19 mouse cellular contexts compared by ENCODE assay signal in genomic region chr4:118054615-118055014, GRCm38 (mm10).
A peak's percentile ranks its signal among the peaks of the same experiment; 100 is the strongest.
DNase-seq lines count a peak whose midpoint lies in the region; ATAC-seq and TF ChIP-seq lines count a peak whose summit lies in the region.
"Had no signal": no experiment of that assay in that cellular context is flagged by ENCODE, and none has a peak within 500 bp of the region (broad histone marks: within the 10 kb centered on the region; RNA-seq: fewer than 3 reads in every experiment).

No protein-coding gene starts in this region.

- peaks cover 12% of the 10 kb centered on the region for H3K4me1 ChIP-seq in lung, embryonic 14.5 days (ENCODE audit: insufficient read depth)
- peaks cover 63% of the 10 kb centered on the region for H3K4me1 ChIP-seq in limb, embryonic 10.5 days
- H3K4me1 ChIP-seq in stomach, embryonic 16.5 days (ENCODE audit: control insufficient read depth, insufficient read depth, low read length), result peaks cover 41% of the 10 kb centered on the region
- no peaks in the 10 kb centered on the region for H3K4me1 ChIP-seq in forebrain, embryonic 11.5 days (replicated peaks; ENCODE audit: control insufficient read depth, insufficient read depth, low read length)
- H3K4me1 ChIP-seq in hindbrain, embryonic 11.5 days (replicated peaks; ENCODE audit: control insufficient read depth, insufficient read depth, low read length), result peaks cover 2% of the 10 kb centered on the region; the same call in 1 of the 2 replicates

- H3K4me3 ChIP-seq in lung, embryonic 14.5 days (ENCODE audit: low read depth, low read length), result no peak overlapping the region
- H3K4me3 ChIP-seq in limb, embryonic 10.5 days, result no peak overlapping the region
- 0 out of 2 replicates have a peak overlapping the region, but pooled peaks have one; percentile 5 for H3K4me3 ChIP-seq in stomach, embryonic 16.5 days (replicated peaks; ENCODE audit: low read length)
- H3K4me3 ChIP-seq in forebrain, embryonic 11.5 days (ENCODE audit: low read depth, low read length), result no peak overlapping the region
- H3K4me3 ChIP-seq in hindbrain, embryonic 11.5 days (ENCODE audit: low read depth, low read length), result no peak overlapping the region
- H3K4me3 ChIP-seq: forebrain, embryonic 12.5 days had no signal

- TF ChIP-seq CTCF in lung, embryonic 14.5 days (IDR thresholded peaks at IDR 0.05; ENCODE audit: low read depth), result no peak

- 0 out of 2 replicates have a peak, but pooled peaks cover 5% of the 10 kb centered on the region for H3K36me3 ChIP-seq in lung, embryonic 14.5 days (ENCODE audit: insufficient read depth)
- 0 out of 2 replicates have a peak, but pooled peaks cover 6% of the 10 kb centered on the region for H3K36me3 ChIP-seq in limb, embryonic 10.5 days
- no peaks in the 10 kb centered on the region for H3K36me3 ChIP-seq in stomach, embryonic 16.5 days (ENCODE audit: control insufficient read depth, insufficient read depth, low read length)
- no peaks in the 10 kb centered on the region for H3K36me3 ChIP-seq in forebrain, embryonic 11.5 days (ENCODE audit: control insufficient read depth, insufficient read depth, low read length)
- no peaks in the 10 kb centered on the region for H3K36me3 ChIP-seq in hindbrain, embryonic 11.5 days (ENCODE audit: control insufficient read depth, insufficient read depth, low read length)
- H3K36me3 ChIP-seq: forebrain, embryonic 12.5 days had no signal

- H3K9ac ChIP-seq in lung, embryonic 14.5 days, result no peak overlapping the region
- peak overlapping the region; percentile 50 for H3K9ac ChIP-seq in stomach, embryonic 16.5 days (ENCODE audit: low read length)
- no peak overlapping the region for H3K9ac ChIP-seq in forebrain, embryonic 11.5 days (ENCODE audit: low read length)
- H3K9ac ChIP-seq in hindbrain, embryonic 11.5 days (ENCODE audit: low read depth, low read length), result no peak overlapping the region
- H3K9ac ChIP-seq: forebrain, embryonic 12.5 days; liver, embryonic 14.5 days had no signal

- no peak overlapping the region for H3K4me2 ChIP-seq in lung, embryonic 14.5 days
- H3K4me2 ChIP-seq in stomach, embryonic 16.5 days (ENCODE audit: low read depth, low read length), result peak overlapping the region; percentile 27; the same call in 1 of the 2 replicates
- no peak overlapping the region for H3K4me2 ChIP-seq in forebrain, embryonic 11.5 days (ENCODE audit: low read depth, low read length, severe bottlenecking)
- no peak overlapping the region for H3K4me2 ChIP-seq in hindbrain, embryonic 11.5 days (replicated peaks; ENCODE audit: low read depth, low read length)
- H3K4me2 ChIP-seq: forebrain, embryonic 12.5 days; midbrain, embryonic 11.5 days had no signal

- ATAC-seq in lung, embryonic 14.5 days (ENCODE audit: insufficient read depth), result no peak
- no peak for ATAC-seq in stomach, embryonic 16.5 days (ENCODE audit: insufficient read depth, low FRiP score)
- ATAC-seq in forebrain, embryonic 11.5 days (replicated peaks; ENCODE audit: low FRiP score), result no peak
- no peak for ATAC-seq in hindbrain, embryonic 11.5 days (ENCODE audit: low FRiP score)
- ATAC-seq: CD4-positive, CD25-positive, alpha-beta regulatory T cell, adult 4 months; hindbrain, embryonic 16.5 days had no signal

- no peak overlapping the region for H3K27ac ChIP-seq in lung, embryonic 14.5 days (ENCODE audit: low read depth)
- H3K27ac ChIP-seq in limb, embryonic 10.5 days, result peak overlapping the region; percentile 76
- H3K27ac ChIP-seq in stomach, embryonic 16.5 days (ENCODE audit: low read length), result peak overlapping the region; percentile 44; the same call in 1 of the 2 replicates
- no peak overlapping the region for H3K27ac ChIP-seq in forebrain, embryonic 11.5 days (ENCODE audit: low read depth, low read length)
- no peak overlapping the region for H3K27ac ChIP-seq in hindbrain, embryonic 11.5 days (ENCODE audit: low read depth, low read length)
- H3K27ac ChIP-seq: forebrain, embryonic 12.5 days; kidney, postnatal 0 days; liver, embryonic 14.5 days had no signal

- DNase-seq in lung, embryonic 14.5 days, result peak; percentile 51
- no peak for DNase-seq in lung, postnatal 4 days
- peak; percentile 50 for DNase-seq in ZHBTc4 (ENCODE audit: low read depth, low spot score)
- DNase-seq in limb, embryonic 10.5 days (ENCODE audit: low spot score), result no peak
- DNase-seq in forebrain, embryonic 11.5 days (ENCODE audit: low spot score), result no peak
- DNase-seq in hindbrain, embryonic 11.5 days (ENCODE audit: low spot score), result no peak
- DNase-seq: adrenal gland, postnatal 10 days; cerebellum, adult 2 months; cerebellum, postnatal 25 days; kidney, adult 2 months; left cerebral cortex, postnatal 4 days had no signal

- 56% methylated on average over 8 of the region's 8 CpGs for WGBS in lung, embryonic 14.5 days
- 85% methylated on average over 8 of the region's 8 CpGs for WGBS in limb, embryonic 10.5 days
- WGBS in stomach, embryonic 16.5 days, result 54% methylated on average over 8 of the region's 8 CpGs
- 84% methylated on average over 8 of the region's 8 CpGs for WGBS in forebrain, embryonic 11.5 days
- 83% methylated on average over 8 of the region's 8 CpGs for WGBS in hindbrain, embryonic 11.5 days

- no peaks in the 10 kb centered on the region for H3K9me3 ChIP-seq in lung, embryonic 14.5 days (ENCODE audit: low read depth, low read length)
- H3K9me3 ChIP-seq in limb, embryonic 10.5 days (replicated peaks), result no peaks in the 10 kb centered on the region
- no peaks in the 10 kb centered on the region for H3K9me3 ChIP-seq in stomach, embryonic 16.5 days (replicated peaks; ENCODE audit: control insufficient read depth, low read length)
- no peaks in the 10 kb centered on the region for H3K9me3 ChIP-seq in forebrain, embryonic 11.5 days (ENCODE audit: control insufficient read depth, low read length)
- H3K9me3 ChIP-seq in hindbrain, embryonic 11.5 days (ENCODE audit: control insufficient read depth, low read length), result no peaks in the 10 kb centered on the region
- H3K9me3 ChIP-seq: forebrain, embryonic 12.5 days; G1E had no signal

- H3K27me3 ChIP-seq in lung, embryonic 14.5 days (ENCODE audit: insufficient read depth, low read length), result no peaks in the 10 kb centered on the region
- no peaks in the 10 kb centered on the region for H3K27me3 ChIP-seq in limb, embryonic 10.5 days (ENCODE audit: low read depth, poor library complexity, severe bottlenecking)
- no peaks in the 10 kb centered on the region for H3K27me3 ChIP-seq in stomach, embryonic 16.5 days (ENCODE audit: control insufficient read depth, insufficient read depth, low read length)
- H3K27me3 ChIP-seq in forebrain, embryonic 11.5 days (ENCODE audit: control insufficient read depth, insufficient read depth, low read length), result no peaks in the 10 kb centered on the region
- H3K27me3 ChIP-seq in hindbrain, embryonic 11.5 days (ENCODE audit: control insufficient read depth, insufficient read depth, low read length), result no peaks in the 10 kb centered on the region
- H3K27me3 ChIP-seq: forebrain, embryonic 12.5 days had no signal

Comparison
In these comparisons a context has a peak if more than half of its experiments do, and no peak if none do; other contexts are left out.
1. DNase-seq: peak in lung, embryonic 14.5 days (single experiment) and ZHBTc4 (single experiment); none in lung, postnatal 4 days (0 of 2), limb, embryonic 10.5 days (single experiment), forebrain, embryonic 11.5 days (single experiment) and hindbrain, embryonic 11.5 days (single experiment).
2. H3K27ac ChIP-seq: peak in limb, embryonic 10.5 days (single experiment) and stomach, embryonic 16.5 days (single experiment); none in lung, embryonic 14.5 days (single experiment), forebrain, embryonic 11.5 days (single experiment) and hindbrain, embryonic 11.5 days (single experiment).